Mouse (Mus musculus) induced T-regulatory cell, adult 2 months (primary cell): ENCODE data around the gene Ces2h.
A peak's percentile ranks its signal among the peaks of the same experiment; 100 is the strongest.
"Not testable (repeated sequence)": the region's sequence is repeated elsewhere in the genome, so short reads cannot be mapped to it uniquely, and the experiment has no call there.

Source experiments
- DNase-seq: peaks from one replicate; pipeline ENCODE4 v3.0.0-alpha.2; 2012; ENCODE audit warnings: low read depth

The Ces2h gene

DNA sequence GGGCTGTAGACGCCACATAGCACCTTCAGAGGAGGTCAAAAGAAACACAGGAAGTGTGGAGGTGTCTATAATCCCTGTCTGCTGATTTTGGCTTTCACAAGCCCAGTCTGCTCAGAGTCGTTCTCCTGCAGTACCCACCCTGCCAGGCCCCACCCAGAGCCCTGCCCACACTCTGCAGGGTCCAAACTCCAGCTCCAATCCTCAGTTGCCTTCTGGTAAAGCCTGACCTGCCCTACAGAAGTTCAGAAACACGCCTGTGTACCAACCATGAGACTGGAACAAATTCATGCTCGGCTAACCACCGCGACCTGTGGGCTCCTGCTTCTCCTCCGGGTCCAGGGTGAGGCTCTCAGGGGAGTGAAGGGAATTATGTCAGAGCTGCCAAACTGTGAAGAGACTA, at the start of gene Ces2h:
Gene Ces2h (plus strand): TSS at position 268 of the 400 bp plus-strand sequence.
- no peak for DNase-seq

DNA sequence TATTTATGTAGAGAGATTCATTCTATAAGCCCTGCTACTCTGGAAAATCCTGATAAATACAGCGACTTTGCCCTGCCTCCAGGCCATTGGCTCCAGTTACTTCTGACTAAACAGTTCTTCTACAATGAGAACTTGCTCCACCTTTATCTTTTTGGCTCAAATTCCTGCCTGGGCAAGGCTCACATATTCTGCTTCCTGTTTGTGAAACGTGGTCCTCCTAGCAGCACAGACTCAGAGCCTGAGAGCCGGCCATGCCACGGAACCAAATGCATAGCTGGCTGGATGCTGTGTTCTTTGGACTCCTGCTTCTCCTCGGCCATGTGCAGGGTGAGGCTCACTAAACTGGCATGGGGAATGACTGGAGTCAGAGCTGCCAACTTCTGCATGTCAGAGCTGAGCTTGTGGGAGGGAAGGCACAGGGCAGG, 39.1 kb upstream of the Ces2h start, which contains the start of gene Ces2g:
Gene Ces2g (plus strand): TSS at position 182 of the 425 bp plus-strand sequence.
- no peak for DNase-seq

DNA sequence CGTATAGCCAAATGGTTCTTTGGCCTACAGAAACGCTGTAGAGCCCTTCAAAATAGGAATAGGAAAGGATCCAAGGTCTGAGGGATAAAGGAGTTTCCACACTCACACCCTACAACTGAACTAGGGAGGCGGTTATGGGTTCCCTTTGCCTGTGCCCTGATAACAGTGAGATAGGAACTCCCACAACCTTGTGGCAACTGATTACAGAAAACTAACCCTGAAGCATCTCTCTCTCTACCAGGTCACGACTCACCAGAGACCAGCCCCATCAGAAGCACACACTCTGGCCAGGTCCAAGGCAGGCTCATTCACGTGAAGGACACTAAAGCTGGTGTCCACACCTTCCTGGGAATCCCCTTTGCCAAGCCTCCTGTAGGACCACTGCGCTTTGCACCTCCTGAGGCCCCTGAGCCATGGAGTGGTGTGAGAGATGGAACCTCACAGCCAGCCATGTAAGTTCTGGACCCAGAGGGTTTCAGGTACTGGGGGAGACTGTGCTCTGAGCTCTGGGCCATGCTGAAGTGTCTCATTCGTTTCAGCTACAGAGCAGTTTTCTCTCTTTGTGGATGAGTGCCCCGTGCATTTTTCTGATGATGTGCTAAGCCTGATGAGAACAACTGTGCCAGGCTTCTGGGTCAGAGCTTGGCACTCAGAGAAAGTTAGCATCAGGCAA, 38.3 kb upstream of the Ces2h start:
- DNase-seq, result no peak

DNA sequence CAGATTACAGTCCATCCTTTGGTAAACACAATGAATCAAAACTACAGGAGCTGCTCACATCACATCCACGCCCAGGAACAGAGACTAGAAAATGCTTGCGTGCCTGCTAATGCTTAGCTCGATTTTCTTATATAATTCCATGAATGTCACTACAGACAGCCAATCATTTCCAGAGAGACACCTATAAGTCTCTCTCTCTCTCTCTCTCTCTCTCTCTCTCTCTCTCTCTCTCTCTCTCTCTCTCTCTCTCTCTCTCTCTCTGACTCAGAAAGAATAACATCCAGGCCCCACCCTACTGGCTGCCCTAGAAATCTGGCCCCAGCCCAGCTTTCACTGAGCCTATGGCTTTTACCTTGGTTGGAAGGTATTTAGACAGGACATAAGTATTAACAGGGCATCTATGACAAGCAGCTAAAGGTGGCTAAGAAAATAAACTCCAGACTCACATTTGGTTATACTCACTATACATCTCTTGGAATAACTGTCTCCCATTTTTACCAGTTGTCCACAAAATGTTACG, 37.2 kb upstream of the Ces2h start:
- no peak for DNase-seq

DNA sequence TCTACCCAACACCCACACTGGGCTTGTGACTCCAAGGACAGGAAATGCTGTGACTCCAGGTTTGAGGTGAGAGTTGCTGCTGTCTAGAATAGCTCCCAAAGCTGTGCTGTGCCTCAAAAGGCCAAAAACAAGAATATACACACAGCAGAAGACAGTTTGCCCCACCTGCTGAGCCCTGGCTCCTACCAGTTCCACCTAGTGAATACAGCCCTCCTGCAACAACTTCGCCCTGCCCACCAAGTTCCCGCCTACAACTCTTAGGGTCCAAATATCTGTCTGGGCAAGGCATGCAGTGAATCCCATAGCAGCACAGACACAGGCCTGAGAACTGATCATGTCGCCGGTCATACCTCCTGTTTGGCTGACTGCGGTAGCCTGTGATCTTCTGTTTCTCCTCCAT, 16.5 kb upstream of the Ces2h start:
- no peak for DNase-seq

DNA sequence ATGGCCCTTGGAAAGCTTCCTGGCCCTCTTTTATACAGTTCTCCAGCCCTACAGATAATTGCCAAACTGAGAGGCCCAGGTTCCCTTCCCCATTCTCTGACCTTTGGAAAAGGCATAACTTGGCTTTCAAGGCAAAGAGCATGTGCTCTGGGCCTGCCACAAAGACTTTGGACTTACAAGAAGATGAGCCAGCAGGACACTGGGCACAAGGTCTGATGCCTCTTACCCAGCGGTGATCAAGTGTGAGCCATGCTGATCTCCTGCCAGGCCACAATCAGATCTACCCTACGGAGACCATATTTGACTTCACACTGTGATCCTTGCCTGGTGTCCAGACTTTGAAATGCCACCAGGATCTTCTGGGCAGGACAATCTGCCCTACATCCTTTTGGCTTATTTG, 15.7 kb upstream of the Ces2h start:
- no peak for DNase-seq

DNA sequence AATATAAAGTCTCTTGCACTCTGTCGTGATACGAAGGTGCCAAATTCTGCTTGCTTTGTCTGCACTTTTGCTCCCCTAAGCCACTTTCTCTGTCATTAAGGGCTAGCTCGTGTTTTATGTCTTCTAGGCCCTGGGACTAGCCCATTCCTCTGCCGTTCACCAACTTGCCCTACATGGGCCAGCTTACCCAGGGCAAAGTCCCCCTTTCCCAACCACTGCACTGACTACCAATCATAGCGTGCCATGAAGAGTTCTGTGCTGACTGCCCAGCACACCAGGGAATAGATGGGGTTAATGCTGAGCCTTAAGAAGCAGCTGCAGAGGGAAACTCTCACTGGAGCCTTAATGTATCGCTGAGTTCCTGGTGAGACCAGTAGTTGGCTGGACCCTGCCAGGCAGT, 2.5 kb upstream of the Ces2h start:
- no peak for DNase-seq

DNA sequence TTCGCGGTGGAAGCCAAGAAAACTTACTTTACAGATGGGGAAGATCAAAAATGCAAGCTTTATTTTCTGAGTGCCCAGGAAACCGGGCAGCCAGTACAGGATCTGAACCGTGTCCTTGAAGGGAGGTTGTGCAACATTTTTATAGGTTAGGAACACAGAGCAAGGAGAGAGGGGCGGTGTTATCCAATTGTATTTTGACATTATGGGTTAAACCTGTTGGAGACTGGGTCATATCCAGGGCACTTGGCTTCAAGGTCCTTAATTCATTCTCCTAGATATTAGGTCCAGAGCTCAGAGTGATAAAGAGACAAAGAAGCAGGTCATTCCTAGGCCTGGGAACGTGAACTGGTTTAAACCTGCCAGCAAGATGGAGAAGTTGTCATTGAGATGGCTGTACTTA, 1.5 kb upstream of the Ces2h start:
- DNase-seq, result no peak

DNA sequence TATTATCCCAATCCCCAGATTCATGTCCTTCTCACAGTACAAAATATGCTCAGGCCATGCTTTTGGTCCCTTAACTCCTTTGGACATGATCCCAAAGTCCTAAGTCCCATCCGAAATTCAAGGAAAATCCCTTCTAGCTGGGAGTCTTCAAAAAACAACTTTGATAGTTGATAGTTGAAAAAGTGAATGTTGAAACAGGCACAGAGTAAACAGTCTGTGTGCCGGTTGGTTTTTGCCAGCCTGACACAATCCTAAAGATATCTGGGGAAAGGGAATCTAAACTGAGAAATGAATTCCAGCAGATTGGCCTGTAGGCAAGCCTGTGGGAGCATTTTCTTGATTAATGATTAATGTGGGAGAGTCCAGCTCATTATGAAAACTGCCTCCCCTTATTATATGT, 9.3 kb downstream of the Ces2h start:
- no peak for DNase-seq

DNA sequence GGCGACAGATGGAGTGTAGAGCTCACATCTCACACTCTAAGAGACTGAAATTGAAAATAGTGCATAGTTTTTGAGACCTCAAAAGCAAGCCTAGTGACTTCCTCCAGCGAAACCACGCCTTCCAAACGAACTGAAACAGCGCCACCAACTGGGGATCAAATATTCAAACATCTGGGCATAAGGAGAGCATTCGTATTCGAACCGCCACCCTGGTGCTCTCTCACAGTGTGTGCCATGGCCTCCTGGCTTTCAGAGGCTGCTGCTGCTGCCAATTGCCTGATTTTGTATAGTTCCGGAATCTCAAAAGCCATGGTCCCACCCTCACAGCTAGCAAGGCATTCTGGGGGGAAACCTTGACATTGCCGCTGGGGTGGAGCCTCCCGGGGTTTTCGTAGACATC, 10.5 kb downstream of the Ces2h start:
- DNase-seq, result peak; percentile 51

DNA sequence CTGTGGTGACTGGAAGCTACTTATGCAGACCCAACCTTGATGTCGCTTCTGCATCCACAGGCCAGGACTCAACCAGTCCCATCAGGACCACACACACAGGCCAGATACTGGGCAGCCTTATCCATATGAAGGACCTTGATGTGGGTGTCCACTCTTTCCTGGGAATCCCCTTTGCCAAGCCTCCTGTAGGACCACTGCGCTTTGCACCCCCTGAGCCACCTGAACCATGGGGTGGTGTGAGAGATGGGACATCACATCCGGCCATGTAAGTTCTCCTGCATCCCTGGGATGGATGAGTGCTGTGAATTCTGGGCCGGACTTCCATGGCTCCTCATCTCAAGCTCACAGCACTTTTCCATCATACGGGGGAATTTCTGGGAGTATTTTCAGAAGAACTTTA, 13.7 kb downstream of the Ces2h start:
- DNase-seq, result no peak

DNA sequence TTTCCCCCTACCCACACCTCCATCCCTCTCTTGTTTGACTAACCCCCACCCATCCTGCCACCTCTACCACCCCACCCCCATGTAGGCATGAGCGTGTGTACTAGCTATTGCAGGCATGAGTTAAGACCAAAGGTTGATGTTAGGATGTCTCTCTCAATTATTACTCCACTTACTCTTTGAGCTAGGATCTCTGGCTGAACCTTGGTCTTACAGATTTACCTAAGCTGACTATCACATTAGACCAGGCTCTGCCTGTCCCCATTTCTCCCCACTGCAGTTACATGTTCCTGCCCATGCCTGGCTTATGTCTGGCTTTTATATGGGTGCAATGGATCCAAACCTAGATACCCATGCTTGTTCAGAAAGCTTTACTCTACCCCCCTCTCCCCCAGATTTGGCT, 21.3 kb downstream of the Ces2h start:
- no peak for DNase-seq

DNA sequence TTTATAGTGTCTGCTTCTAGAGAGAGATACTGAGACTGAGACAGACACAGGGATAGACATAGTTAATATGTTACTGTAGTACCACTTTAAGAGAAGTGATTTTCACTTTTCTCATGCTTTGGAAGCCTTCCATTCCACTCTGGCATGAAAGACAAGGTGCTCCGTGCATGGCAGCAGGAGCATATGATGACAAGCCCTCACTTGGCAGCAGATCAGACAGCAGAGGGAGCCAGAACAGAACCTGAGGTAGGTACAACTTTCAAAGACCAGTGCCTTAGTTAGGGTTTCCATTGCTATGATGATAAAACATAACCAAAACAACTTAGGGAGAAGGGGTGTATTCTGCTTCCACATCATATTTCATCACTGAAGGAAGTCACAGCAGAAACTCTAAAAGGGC, 22.4 kb downstream of the Ces2h start:
- DNase-seq, result no peak

DNA sequence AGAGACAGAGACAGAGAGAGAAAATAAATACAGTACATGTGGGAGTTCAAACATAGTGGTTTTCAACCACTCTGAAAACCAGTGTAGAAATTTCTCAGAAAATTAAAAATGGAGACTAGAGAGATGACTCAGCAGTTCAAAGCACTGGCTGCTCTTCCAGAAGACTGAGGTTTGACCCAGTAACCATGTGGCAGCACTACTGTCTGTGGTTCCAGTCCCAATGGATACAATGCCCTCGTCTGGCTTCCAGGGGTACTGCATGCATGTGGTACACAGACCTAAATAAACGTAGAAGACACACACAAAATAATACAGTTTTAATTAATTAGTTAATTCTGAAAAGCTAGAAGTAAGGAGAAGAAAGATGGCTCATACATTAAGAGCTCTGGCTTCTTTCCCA, 24.4 kb downstream of the Ces2h start:
- DNase-seq, result peak; percentile 52

DNA sequence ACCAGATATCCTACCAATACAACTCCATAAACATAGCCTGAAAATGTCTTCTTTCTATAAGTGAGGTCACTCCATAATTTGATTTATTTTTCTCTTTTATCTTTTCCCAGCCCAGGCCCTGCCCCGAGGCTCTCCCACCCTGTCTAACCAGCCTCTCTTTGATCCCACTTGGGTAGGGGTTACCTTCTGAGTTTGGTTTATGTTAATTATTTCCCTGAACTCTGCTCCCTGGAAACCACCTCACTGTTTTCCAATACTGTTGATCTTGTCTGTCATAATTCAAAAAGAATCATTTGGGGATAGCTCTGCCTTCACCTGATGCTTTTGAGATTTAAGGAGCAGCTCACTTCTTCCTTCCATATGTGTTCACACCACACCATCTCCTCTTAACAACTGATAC, 42.9 kb downstream of the Ces2h start:
- DNase-seq, result no peak

DNA sequence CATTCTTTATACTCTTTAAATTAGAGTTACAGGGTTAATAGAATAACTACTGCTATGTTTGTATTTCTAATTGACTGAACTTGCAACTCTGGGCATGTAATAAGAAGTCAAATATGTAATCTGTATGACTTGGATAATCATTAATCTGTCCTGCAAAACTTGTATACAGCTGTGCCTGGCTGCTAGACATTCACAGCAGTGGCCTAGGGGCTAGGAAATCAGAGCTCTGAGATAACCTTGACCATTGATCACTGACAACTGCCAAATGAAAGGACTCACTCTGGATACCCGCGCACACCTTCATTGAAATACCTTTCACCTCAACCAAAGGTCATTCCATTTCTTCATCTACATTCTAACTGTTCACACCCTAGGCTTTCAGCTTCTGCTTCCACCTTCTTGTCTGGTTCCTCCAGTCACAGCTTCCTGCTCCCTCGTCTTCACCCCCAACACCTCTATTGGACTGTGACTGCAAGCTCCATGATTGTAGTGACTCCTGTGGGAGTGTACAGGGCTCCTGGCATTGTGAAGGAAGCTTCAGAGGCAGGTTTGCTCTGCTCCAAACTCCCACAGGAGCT, 45.3 kb downstream of the Ces2h start:
- DNase-seq, result no peak

DNA sequence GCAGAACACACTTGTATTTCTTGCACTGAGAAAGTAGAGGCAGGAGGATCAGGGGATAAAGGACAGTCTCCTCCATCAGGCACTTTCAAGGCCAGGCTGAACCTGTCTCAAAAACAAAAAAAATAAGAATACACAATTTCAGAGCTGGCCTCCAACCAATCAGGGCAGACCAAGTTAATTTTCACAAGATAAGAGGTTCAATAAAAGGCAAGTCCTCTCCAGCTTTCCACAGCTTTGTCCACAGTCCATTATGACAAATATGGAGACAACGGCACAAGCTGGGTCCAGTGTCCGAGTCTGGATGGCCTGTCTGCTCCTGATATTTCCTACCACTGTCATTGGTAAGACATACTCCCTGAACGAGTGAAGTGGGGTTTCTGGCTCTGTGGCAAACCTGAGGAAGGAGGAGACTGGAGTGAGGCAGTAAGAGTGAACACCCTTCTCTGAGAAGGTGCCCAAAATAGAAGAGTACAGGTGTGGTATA, 47.8 kb downstream of the Ces2h start, which contains the start of gene Ces3a:
Gene Ces3a (plus strand): TSS at position 231 of the 484 bp plus-strand sequence.
- DNase-seq, result no peak

DNA sequence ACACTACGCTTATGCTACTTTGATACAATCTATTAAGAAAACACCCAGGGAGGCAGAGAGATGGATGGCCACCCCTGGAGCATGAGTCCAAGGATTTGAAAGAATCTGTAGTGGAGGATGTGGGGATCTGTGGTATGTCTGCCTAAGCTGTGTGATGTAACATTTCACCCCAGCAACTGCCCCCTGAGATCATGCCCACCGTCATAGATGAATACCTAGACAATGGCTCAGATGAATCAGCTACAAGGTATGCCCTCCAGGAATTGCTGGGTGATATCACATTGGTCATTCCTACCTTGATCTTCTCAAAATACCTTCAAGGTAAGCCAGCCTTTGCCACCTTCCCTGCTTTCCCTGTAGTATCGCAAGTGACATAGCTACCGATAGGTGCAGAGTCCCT, 55.6 kb downstream of the Ces2h start:
- DNase-seq, result no peak

DNA sequence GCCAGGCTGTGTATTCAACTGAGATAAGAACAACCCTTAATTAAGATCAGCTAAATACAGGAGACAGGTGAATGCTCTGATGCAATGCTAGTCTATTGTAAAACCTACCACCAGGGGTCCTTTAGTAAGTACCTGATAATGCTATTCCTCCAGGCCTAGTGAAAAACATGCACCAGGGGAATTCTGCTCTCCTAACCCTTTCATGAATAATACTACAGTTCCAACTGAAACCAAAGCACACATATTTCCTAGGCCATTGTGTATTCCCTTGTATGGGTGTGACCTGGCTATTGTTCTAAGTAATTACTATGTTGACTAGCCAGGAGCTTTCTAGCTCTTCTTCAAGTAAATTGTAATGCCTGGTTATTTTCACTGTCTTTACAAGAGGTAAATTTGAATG, 59.4 kb downstream of the Ces2h start:
- DNase-seq, result no peak

DNA sequence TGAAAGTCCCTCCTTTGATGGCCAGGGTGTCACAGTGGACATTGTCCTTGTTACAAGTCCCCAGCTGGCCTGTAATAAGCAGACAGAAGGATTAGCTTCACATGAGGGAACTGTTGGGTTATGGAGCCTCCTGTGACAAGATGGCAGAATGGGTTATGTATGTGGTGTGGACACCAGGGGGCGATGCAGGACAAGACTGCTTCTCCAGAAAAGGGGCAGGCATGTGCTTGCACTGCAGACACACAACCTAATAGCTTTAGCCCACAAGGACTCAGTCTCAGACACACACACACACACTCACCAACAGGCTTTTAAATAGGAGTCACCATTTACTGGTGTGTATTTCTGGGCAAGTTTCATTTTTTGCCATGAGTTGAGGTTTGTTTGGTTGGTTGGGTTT, 66.1 kb downstream of the Ces2h start:
- peak; percentile 63 for DNase-seq

DNA sequence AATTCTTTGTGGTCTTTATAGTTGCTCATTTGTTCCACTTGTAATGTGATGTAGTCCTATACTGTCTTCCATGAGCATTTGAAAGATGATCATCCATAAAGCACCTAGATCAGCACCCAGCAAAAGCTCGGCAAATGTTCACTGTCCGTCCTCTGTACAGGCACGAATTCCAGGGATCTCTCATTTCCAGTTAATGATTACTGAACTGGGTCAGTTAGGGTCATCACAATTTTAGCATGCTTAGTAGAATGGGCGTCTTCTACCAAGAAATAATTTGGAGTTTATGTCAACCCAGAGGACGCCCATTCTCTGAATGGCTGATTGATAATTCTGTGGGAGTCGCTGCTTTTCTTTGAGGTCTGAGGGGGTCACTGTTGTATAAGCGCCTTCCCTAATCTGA, 67.3 kb downstream of the Ces2h start:
- not testable (repeated sequence) for DNase-seq

DNA sequence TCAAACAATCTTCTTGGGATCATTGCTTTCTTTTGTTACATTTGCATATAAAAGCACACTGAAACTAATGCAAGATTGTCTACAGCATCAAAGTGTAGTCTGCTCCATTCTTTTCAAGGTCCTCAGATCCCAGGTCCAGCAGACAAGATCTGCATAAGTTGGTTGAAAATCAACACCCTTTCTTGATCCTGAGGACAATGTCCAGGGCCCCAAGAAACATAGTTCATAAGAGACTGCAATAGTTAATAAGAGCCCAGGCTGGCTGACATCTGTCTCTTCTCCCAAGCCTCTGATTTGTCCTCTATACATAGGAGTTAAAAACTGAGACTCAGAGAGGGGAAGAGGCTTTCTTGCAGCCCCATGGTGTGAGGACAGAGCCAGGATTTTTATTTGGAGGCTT, 68.3 kb downstream of the Ces2h start:
- DNase-seq, result no peak
